Mouse (Mus musculus) lung, postnatal 14 days (tissue): ENCODE data around the gene Edem1.
"Not testable (repeated sequence)": the region's sequence is repeated elsewhere in the genome, so short reads cannot be mapped to it uniquely, and the experiment has no call there.

Experiments used
- DNase-seq: peaks from one replicate; pipeline ENCODE4 v3.0.0; 2021

Edem1 gene

GRCm38 (mm10) chr6:108832170-108832569 is 3.7 kb downstream of the Edem1 start:
- no peak for DNase-seq

DNA sequence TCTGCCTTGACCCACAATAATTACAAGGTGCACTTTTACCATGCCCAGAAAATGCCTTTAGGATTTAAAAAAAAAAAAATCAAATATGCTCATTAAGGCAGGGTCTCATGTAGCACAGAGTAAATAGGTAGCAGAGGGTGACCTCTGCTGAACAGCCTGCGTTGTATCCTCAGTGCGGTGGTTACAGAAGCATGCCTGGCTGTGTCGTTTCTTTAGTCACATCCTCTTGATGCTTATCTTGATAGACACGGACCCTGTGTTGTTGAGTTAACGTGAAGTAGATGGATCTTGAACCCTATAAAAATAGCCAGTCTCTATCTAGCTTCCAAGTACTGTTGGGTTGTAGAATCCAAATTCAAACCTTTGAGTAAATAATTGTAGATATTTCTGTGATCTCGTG is 4.5 kb downstream of the Edem1 start:
- DNase-seq = no peak

- DNase-seq = no peak
Observed at GRCm38 (mm10) chr6:108833963-108834697, 5.7 kb downstream of the Edem1 start.

GRCm38 (mm10) chr6:108835765-108836691 is 7.6 kb downstream of the Edem1 start:
- DNase-seq = peak; percentile 64

DNA sequence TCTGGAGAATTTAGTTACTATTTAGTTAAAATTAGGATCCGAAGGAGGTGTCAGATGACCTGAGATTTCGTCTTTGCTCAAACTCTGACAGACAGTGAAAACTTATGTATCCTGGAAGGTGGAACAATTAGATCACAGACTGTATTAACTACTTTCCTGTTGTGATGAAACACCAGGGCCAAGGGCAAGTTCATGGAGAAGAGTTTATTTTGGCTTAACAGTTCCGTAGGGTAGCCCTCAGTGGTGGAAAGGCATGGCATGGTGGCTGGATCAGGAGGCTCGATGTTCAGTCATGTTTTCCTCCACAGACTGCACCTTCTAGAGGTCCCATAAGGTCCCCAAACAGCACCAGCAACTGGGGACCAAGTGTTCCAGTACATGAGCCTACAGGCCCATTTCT is 8.6 kb downstream of the Edem1 start:
- DNase-seq = no peak

DNA sequence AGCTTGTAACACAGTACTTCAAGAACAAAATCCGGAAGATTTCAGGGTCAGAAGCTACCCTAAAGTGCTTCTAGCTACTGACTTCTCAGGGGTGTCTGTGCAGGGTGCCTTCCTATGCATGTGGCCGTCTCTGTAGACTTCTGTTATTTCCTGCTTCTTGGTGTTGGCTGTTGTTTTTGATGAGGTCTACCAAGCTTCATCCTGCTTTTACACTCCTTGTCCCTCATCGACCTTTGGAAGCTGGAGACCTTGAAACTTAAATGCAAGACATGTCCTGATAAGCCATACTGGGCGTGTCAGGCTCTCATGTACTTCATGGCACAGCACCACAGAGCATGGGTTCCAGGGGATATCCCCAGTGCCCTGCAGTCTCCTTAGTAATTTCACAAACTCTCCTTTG is 9.5 kb downstream of the Edem1 start:
- no peak for DNase-seq

GRCm38 (mm10) chr6:108839432-108839831 is 11.0 kb downstream of the Edem1 start:
- no peak for DNase-seq

GRCm38 (mm10) chr6:108840861-108841640 is 12.6 kb downstream of the Edem1 start:
- no peak for DNase-seq

- DNase-seq = no peak
Observed at GRCm38 (mm10) chr6:108843664-108844063, 15.2 kb downstream of the Edem1 start.

GRCm38 (mm10) chr6:108844093-108844492 is 15.7 kb downstream of the Edem1 start:
- no peak for DNase-seq

DNA sequence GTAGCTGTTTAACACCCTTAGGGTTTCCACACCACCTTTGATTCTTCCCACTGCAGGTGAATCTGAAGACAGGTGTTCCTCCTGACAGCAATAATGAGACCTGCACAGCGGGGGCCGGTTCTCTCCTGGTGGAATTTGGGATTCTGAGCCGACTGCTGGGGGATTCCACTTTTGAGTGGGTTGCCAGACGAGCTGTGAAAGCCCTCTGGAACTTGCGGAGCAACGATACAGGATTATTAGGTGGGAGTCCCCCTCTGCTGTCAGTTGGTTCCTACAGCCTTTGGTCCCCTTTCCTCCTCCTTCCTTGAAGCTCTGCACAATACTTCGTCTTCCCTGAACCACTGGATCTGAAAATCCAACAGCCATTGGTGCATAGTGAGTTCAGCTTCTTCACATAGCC is 16.3 kb downstream of the Edem1 start:
- no peak for DNase-seq

DNA sequence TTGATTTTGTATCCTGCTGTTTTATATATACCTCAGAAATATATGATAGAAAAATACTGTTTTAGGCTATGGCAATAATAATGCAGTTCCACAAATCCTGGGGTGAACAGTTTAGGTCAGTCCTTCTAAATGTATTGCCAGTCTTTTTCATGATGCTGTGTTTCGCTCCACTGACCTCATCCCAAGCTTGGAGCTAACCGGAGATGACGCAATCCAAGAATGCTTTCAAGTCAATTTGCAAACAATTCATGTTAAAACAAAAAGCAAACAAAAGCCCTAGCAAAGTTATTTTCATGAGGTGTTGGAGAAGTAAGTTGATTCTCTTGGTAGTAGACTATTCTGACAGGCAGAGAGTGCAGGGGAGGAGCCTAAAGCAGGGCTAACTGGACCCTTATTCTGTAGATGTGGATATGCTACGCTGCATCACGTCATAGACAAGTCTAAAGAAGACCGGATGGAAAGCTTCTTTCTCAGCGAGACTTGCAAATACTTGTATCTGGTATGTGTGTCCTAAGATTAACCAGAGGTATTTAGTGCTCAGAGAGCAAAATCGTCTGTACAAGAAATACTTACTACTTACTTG is 23.7 kb downstream of the Edem1 start:
- no peak for DNase-seq

DNA sequence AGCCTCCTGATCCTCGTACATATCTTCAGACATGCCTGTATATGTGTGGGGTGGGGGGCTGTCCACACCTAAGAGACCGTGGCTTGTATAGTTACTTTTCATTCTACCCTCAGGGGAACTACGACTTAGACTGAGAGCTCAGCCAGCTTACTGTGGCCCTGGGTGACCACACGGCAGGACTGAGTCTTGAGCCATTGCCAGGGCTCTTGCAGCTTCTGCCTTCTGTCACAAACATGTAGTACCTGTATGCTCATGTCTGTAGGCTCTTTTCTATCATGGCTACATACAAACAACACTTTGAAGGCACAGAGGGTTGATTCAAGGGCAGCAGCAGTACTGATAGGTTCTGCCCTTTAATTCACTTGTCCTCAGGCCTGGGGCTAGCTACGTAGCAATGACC is 24.5 kb downstream of the Edem1 start:
- no peak for DNase-seq

GRCm38 (mm10) chr6:108858583-108858982 is 30.1 kb downstream of the Edem1 start:
- DNase-seq = no peak

GRCm38 (mm10) chr6:108861226-108861625 is 32.8 kb downstream of the Edem1 start:
- DNase-seq = no peak

DNA sequence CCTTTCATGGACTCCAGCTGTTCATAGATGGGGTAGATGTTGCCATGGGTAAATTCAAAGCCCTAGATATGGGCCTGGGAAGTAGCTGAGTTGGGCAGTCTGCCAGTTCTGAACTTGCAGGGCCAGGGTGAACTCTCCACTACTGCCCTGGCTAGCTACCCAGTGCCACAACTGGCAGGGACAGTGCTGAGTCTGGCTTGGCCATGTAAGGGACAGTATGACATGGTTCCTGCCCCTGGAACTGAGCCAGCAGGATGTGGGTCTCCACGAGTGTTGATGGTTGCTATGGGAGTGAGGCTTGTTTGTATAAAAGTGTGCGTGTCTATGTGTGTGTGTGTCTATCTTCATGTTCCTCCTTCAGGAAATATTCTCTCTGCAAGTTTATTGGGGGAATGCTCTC is 34.1 kb downstream of the Edem1 start:
- DNase-seq = peak; percentile 19

GRCm38 (mm10) chr6:108866317-108866716 is 37.9 kb downstream of the Edem1 start:
- no peak for DNase-seq

GRCm38 (mm10) chr6:108869031-108869430 is 40.6 kb downstream of the Edem1 start:
- not testable (repeated sequence) for DNase-seq

- DNase-seq = no peak
Observed at GRCm38 (mm10) chr6:108870421-108870820, 42.0 kb downstream of the Edem1 start.

- no peak for DNase-seq
Observed at GRCm38 (mm10) chr6:108871251-108871650, 42.8 kb downstream of the Edem1 start.

- DNase-seq = no peak
Observed at GRCm38 (mm10) chr6:108875344-108875743, 46.9 kb downstream of the Edem1 start.

- no peak for DNase-seq
Observed at GRCm38 (mm10) chr6:108876052-108876451, 47.6 kb downstream of the Edem1 start.

DNA sequence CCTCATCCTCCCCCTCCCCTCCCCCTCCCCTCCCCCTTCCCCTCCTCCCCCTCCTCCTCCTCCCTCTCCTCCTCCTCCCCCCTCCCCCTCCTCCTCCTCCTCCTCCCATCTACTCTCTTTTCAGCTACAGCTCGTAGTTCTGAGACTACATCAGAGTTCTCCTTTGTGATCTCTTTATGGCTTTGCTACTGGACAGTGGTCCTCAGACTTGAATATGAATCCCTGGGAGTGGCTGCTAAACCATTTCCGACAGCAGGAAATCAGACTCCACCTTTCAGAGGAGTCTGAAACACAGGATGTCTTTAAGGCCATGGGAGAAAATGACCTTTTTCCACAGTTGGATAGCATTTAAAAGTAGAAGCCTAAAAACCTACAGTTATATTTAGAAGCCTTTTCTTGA is 48.0 kb downstream of the Edem1 start:
- DNase-seq = no peak
